Mouse (Mus musculus): ENCODE measurements around the gene Ccdc33.

- TF ChIP-seq CTCF (IDR thresholded peaks at IDR 0.05; ENCODE audit: low read depth, low read length) = no peak
- no peak for TF ChIP-seq POLR2A (IDR thresholded peaks at IDR 0.05; ENCODE audit: extremely low read depth, insufficient read depth, low read length)
Observed at GRCm38 (mm10) chr9:57998685-57999084, 119.9 kb downstream of the Ccdc33 start.
